Mouse (Mus musculus): ENCODE measurements around the gene Zfp3.

GRCm38 (mm10) chr11:70806697-70807096 lies 42.7 kb downstream of the Zfp3 start:
- TF ChIP-seq CTCF (IDR thresholded peaks at IDR 0.05; ENCODE audit: low read depth, low read length) (no peak), TAL1 (conservative IDR thresholded peaks at IDR 0.05; ENCODE audit: low read depth, low read length) (no peak), GATA1 (IDR thresholded peaks at IDR 0.05; ENCODE audit: borderline replicate concordance, low read length) (no peak), POLR2AphosphoS5 (IDR thresholded peaks at IDR 0.05; ENCODE audit: insufficient replicate concordance, low read depth, low read length) (no peak)
